Mouse (Mus musculus): ENCODE results near the gene Ubap2. TPM values are rescaled to one million over a fixed set of nuclear protein-coding genes. Genes with fewer than 3 reads are reported as not detected.

Gene Ubap2
- total RNA-seq (2014; rRNA removed; ENCODE audit: low replicate concordance) (18.2 and 19.5 TPM in 2 replicates), polyA plus RNA-seq (2015; fragmentation: Nextera tagmentation; extraction: Ambion mirVana) (26.4 and 27.1 TPM in 2 replicates)

DNA sequence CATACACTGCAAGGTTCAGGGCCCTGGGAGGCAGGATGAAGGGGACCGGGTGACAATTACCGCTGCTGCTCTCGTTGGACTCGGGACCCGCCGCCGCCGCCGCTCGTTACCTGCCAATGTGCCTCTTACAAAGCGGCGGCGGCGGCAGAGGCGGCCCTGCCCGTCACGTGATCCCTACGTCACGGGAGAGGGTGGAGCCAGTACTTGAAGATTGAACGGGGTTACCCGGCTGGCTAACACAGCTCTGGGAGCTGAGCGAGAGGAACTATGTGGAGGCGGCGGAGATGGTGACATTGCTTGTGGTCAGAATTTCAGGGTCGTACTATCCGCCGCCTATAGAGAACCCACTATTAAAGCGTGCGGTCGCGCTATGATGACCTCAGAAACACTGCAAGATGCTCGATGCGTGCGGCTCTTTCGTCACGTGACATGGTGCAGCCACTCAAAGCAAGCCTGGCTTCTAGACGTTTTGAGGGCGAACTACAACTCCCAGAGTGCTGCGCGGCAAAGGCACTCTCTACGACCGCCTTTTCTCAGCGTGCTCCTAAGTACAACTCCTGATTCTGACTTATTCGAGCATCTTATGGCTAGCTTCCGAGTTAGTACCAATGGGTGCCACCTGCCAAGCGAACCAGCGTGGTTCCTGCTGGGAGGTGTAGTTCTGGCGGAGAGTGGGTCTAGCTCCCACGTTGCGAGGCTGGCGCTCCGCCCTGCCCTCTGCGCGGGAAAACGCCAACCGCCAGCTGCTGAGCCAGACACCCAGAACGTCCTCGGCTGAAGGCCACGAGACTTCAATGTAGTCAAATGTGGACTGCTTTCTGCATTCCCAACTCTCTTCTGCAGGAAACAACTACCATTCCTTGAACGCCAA, at the start of gene Ubap2:
Ubap2 (minus strand) TSS at position 165 of the 871 bp plus-strand sequence.
- Histone ChIP-seq H3K9me3 (replicated peaks; ENCODE audit: control insufficient read depth, low read length) (no peaks in the 10 kb centered on the region), H3K27ac (ENCODE audit: low read depth) (peak within 1 kb of the TSS; percentile 91), H3K4me1 (ENCODE audit: control insufficient read depth, insufficient read depth) (peaks cover 12% of the 10 kb centered on the region; the same call in 1 of the 2 replicates), H3K4me3 (ENCODE audit: low read depth, low read length) (peak within 1 kb of the TSS; percentile 78), H3K4me2 (ENCODE audit: low read depth, low read length) (peak within 1 kb of the TSS; percentile 96), H3K36me3 (replicated peaks; ENCODE audit: control insufficient read depth, insufficient read depth, low read length) (0 out of 2 replicates have a peak, but pooled peaks cover 8% of the 10 kb centered on the region), H3K27me3 (ENCODE audit: control insufficient read depth, insufficient read depth, low read length) (no peaks in the 10 kb centered on the region), H3K9ac (replicated peaks; ENCODE audit: low read depth, low read length) (peak within 1 kb of the TSS; percentile 78)
- DNase-seq (ENCODE audit: low spot score): peak; percentile 99
- under 1% methylated on average over 60 of the region's 60 CpGs for WGBS
- ATAC-seq (ENCODE audit: insufficient read depth, low read depth): peak; percentile 97
- TF ChIP-seq EP300 (IDR thresholded peaks at IDR 0.05; ENCODE audit: low read depth): no peak
- TF ChIP-seq CTCF (IDR thresholded peaks at IDR 0.05; ENCODE audit: low read depth): no peak

DNA sequence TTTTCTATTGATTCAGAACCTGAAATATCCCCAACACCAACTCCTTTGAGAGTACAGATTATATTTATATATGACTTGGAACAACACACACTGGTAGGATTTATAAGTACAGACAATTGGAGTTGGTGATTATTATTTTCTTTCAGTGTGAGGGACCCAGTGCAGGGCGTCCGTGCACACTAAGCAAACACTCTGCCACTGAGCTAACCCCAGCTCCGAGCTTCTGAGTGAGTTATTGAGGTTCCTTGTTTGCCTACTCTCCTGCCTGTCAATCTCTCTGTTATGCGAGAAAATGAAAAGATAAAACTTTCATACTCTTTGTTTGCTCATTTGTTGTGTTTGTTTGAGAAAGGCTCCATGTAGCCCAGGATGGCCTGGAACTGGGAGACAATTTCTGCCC, 46.0 kb upstream of the Ubap2 start:
- 74% methylated on average over 4 of the region's 4 CpGs for WGBS
- ATAC-seq (ENCODE audit: insufficient read depth, low read depth) (no peak), DNase-seq (ENCODE audit: low spot score) (no peak)
- Histone ChIP-seq H3K9ac (replicated peaks; ENCODE audit: low read depth, low read length) (no peak overlapping the region), H3K4me2 (ENCODE audit: low read depth, low read length) (no peak overlapping the region), H3K9me3 (replicated peaks; ENCODE audit: control insufficient read depth, low read length) (no peaks in the 10 kb centered on the region), H3K27me3 (ENCODE audit: control insufficient read depth, insufficient read depth, low read length) (no peaks in the 10 kb centered on the region), H3K36me3 (replicated peaks; ENCODE audit: control insufficient read depth, insufficient read depth, low read length) (no peaks in the 10 kb centered on the region), H3K4me3 (ENCODE audit: low read depth, low read length) (no peak overlapping the region), H3K4me1 (ENCODE audit: control insufficient read depth, insufficient read depth) (no peaks in the 10 kb centered on the region), H3K27ac (ENCODE audit: low read depth) (no peak overlapping the region)
- no peak for TF ChIP-seq CTCF (IDR thresholded peaks at IDR 0.05; ENCODE audit: low read depth)
- no peak for TF ChIP-seq EP300 (IDR thresholded peaks at IDR 0.05; ENCODE audit: low read depth)

DNA sequence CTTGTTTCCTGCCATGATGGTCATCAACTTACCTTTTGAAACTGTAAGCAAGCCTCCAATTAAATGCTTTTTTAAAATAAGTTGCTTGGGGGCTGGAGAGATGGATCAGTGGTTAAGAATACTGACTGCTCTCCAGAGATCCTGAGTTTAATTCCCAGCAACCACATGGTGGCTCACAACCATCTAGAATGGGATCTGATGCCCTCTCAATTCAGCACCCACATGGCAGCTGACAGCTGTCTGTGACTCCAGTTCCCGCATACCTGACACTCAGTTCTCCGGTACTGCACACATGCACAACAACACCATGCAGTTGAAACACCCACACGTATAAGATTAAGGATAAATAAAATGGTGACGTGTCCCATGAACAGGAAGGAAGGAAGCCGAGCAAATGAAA, 43.3 kb upstream of the Ubap2 start:
- Histone ChIP-seq H3K9me3 (replicated peaks; ENCODE audit: control insufficient read depth, low read length) (no peaks in the 10 kb centered on the region), H3K36me3 (replicated peaks; ENCODE audit: control insufficient read depth, insufficient read depth, low read length) (no peaks in the 10 kb centered on the region), H3K4me1 (ENCODE audit: control insufficient read depth, insufficient read depth) (peaks cover 5% of the 10 kb centered on the region), H3K4me3 (ENCODE audit: low read depth, low read length) (no peak overlapping the region), H3K9ac (replicated peaks; ENCODE audit: low read depth, low read length) (no peak overlapping the region), H3K27ac (ENCODE audit: low read depth) (no peak overlapping the region), H3K4me2 (ENCODE audit: low read depth, low read length) (no peak overlapping the region), H3K27me3 (ENCODE audit: control insufficient read depth, insufficient read depth, low read length) (no peaks in the 10 kb centered on the region)
- ATAC-seq (ENCODE audit: insufficient read depth, low read depth) (no peak), DNase-seq (ENCODE audit: low spot score) (no peak)
- WGBS: 66% methylated on average over 5 of the region's 5 CpGs
- TF ChIP-seq EP300 (IDR thresholded peaks at IDR 0.05; ENCODE audit: low read depth): no peak

DNA sequence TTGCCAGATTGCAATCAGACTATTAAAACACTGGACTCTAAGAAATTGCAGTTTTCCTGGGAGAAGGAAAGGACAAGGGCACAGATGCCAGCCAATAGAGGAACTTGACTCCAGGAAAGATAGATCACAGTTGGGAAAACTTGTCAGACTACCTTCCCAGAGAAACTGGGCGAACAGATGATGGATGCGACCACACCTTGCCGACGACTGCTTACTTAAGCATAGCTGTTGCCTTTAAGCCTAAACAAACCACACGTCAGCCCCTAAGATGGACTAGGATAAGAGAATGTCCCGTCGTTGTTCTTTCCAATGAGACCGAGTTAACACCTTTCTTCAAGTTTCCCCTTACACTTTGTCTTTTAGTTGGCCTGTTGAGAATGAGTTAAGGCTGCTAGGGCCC, 40.2 kb upstream of the Ubap2 start:
- peak overlapping the region; percentile 67 for H3K4me2 ChIP-seq (ENCODE audit: low read depth, low read length)
- no peaks in the 10 kb centered on the region for H3K27me3 ChIP-seq (ENCODE audit: control insufficient read depth, insufficient read depth, low read length)
- peak overlapping the region; percentile 92 for H3K4me3 ChIP-seq (ENCODE audit: low read depth, low read length)
- no peak for ATAC-seq (ENCODE audit: insufficient read depth, low read depth)
- no peak for DNase-seq (ENCODE audit: low spot score)
- H3K9me3 ChIP-seq (replicated peaks; ENCODE audit: control insufficient read depth, low read length): no peaks in the 10 kb centered on the region
- peaks cover 19% of the 10 kb centered on the region for H3K36me3 ChIP-seq (replicated peaks; ENCODE audit: control insufficient read depth, insufficient read depth, low read length)
- peak overlapping the region; percentile 69 for H3K27ac ChIP-seq (ENCODE audit: low read depth)
- TF ChIP-seq CTCF (IDR thresholded peaks at IDR 0.05; ENCODE audit: low read depth) (no peak), EP300 (IDR thresholded peaks at IDR 0.05; ENCODE audit: low read depth) (no peak)
- peaks cover 9% of the 10 kb centered on the region for H3K4me1 ChIP-seq (ENCODE audit: control insufficient read depth, insufficient read depth)
- 57% methylated on average over 8 of the region's 8 CpGs for WGBS
- no peak overlapping the region for H3K9ac ChIP-seq (replicated peaks; ENCODE audit: low read depth, low read length)

DNA sequence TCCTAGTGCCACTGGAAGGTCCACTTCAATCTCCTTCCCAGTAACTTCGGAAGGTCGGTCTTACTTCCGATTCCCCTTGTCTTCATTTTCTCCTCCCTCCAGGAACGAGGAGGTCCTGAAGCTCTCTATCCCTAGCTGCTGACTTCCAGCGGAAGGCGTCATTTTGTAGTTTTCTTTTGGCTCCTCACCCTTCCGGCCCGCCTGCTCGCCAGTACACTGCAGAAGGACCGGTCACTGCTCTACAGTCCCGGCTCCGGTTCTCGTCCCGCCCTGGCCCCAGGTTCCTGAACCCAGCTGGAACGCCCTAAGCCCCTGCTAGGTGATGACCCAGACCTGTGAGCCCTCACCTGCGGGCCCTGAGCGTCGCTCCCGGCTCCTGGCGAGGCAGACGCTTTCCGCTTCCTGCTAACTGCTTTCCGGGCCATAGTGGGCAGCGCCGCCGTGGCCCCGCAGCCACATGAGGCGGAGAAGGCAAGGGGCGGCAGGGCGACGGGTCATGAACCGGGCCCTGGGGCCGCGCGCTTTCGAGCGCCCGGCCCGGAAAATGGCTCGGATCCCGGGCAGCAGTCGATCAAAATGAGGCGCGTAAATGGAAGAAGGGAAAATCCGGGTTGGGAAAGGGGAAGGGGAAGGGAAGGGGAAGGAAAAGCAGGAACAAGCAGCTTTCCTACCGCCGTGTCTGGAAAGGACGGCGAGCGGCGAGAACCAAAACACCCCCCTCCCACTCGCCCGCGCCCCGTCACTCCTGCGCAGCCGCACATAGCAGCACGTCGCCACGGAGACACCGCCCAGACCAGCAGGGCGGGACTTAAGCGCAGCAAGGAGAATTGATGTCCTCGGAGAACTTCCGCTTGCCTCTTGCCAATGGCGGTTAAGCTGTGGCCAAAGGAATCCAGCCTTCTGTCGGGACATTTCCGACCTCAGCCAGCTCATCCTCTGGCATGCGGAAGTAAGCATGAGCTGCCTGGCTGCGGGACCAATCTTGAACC, 39.5 kb upstream of the Ubap2 start, which contains the start of gene Dcaf12:
Dcaf12 (minus strand) TSS at position 749 of the 989 bp plus-strand sequence.
- H3K27me3 ChIP-seq (ENCODE audit: control insufficient read depth, insufficient read depth, low read length): no peaks in the 10 kb centered on the region
- no peaks in the 10 kb centered on the region for H3K9me3 ChIP-seq (replicated peaks; ENCODE audit: control insufficient read depth, low read length)
- TF ChIP-seq EP300 (IDR thresholded peaks at IDR 0.05; ENCODE audit: low read depth): no peak
- no peak; the same call in 1 of the 2 replicates for TF ChIP-seq CTCF (IDR thresholded peaks at IDR 0.05; ENCODE audit: low read depth)
- DNase-seq (ENCODE audit: low spot score) (peak; percentile 97), ATAC-seq (ENCODE audit: insufficient read depth, low read depth) (peak; percentile 98)
- peaks cover 23% of the 10 kb centered on the region for H3K36me3 ChIP-seq (replicated peaks; ENCODE audit: control insufficient read depth, insufficient read depth, low read length)
- H3K9ac ChIP-seq (replicated peaks; ENCODE audit: low read depth, low read length): peak within 1 kb of the TSS; percentile 90
- H3K4me3 ChIP-seq (ENCODE audit: low read depth, low read length): peak within 1 kb of the TSS; percentile 92
- WGBS: under 1% methylated on average over 69 of the region's 70 CpGs
- H3K4me1 ChIP-seq (ENCODE audit: control insufficient read depth, insufficient read depth): peaks cover 9% of the 10 kb centered on the region
- H3K4me2 ChIP-seq (ENCODE audit: low read depth, low read length): peak within 1 kb of the TSS; percentile 67
- H3K27ac ChIP-seq (ENCODE audit: low read depth): peak within 1 kb of the TSS; percentile 99

Data from heart, postnatal 0 days (tissue).